Comparison of ENCODE assay signal across 8 mouse cellular contexts in the genomic region with DNA sequence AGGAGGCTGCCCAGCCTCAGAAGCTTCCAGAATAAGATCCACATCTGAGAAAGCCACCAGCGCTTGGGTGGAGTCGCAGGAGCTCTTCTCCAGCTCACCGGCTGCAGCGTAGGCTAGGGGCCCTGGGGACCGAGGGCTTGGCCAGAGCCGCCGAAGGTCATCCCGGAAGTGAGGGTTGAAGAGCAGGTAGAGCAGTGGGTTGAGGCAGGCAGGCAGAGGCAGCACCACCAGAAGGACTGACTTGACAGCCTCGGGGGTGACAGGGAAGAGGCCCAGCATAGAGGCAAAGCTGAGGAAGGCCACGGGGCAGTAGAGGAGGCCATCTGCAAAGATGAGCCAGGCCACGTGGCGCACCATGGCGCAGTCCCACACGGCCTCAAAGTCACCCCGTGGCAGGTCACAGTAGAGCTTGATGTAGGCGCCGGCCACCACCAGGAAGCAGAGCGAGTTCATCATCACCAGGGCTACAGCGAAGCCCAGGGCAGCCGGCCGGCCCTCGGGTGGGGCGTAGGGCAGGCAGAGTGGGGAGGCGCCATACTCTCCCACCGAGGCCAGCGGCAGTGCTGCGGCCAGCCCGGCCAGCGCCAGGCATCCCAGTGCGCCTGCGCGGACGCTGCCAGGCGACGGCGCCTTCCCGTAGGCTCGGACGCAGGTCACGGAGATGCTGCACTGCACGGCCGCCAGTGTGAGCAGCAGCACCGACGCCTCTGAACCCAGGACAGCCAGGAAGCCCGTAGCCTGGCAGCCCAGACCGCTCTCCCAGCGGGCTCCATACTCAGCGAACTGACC. TPM values are rescaled to one million over a fixed set of nuclear protein-coding genes. Genes with fewer than 3 reads are reported as not detected.
DNase-seq lines count a peak whose midpoint lies in the region; ATAC-seq and TF ChIP-seq lines count a peak whose summit lies in the region.

No protein-coding gene starts in this region.

- 32% methylated on average over 48 of the region's 48 CpGs for WGBS in embryonic facial prominence, embryonic 15.5 days
- WGBS in heart, postnatal 0 days = 28% methylated on average over 48 of the region's 48 CpGs
- WGBS in liver, embryonic 13.5 days (ENCODE audit: insufficient replicate concordance) = 24% methylated on average over 48 of the region's 48 CpGs
- 31% methylated on average over 46 of the region's 48 CpGs for WGBS in stomach, postnatal 0 days

- no peak overlapping the region for H3K9ac ChIP-seq in embryonic facial prominence, embryonic 15.5 days
- no peak overlapping the region for H3K9ac ChIP-seq in heart, postnatal 0 days (replicated peaks; ENCODE audit: low read depth, low read length)
- peak overlapping the region; percentile 33; the same call in 1 of the 2 replicates for H3K9ac ChIP-seq in liver, embryonic 13.5 days
- H3K9ac ChIP-seq in stomach, postnatal 0 days (ENCODE audit: low read length) = 0 out of 2 replicates have a peak overlapping the region, but pooled peaks have one; percentile 23

- peak overlapping the region; percentile 70 for H3K4me2 ChIP-seq in embryonic facial prominence, embryonic 15.5 days (replicated peaks)
- peak overlapping the region; percentile 61 for H3K4me2 ChIP-seq in heart, postnatal 0 days (ENCODE audit: low read depth, low read length)
- peak overlapping the region; percentile 67 for H3K4me2 ChIP-seq in liver, embryonic 13.5 days
- H3K4me2 ChIP-seq in stomach, postnatal 0 days (replicated peaks; ENCODE audit: low read depth) = peak overlapping the region; percentile 61

- peak overlapping the region; percentile 39 for H3K4me3 ChIP-seq in embryonic facial prominence, embryonic 15.5 days (replicated peaks)
- peak overlapping the region; percentile 32 for H3K4me3 ChIP-seq in heart, postnatal 0 days (ENCODE audit: low read depth, low read length)
- peak overlapping the region; percentile 44 for H3K4me3 ChIP-seq in liver, embryonic 13.5 days (replicated peaks)
- H3K4me3 ChIP-seq in stomach, postnatal 0 days (ENCODE audit: low read depth, low read length) = peak overlapping the region; percentile 25

- no peak for TF ChIP-seq CTCF in heart, postnatal 0 days (IDR thresholded peaks at IDR 0.05; ENCODE audit: low read depth)
- peak; percentile 20; the same call in 1 of the 2 replicates for TF ChIP-seq CTCF in stomach, postnatal 0 days (IDR thresholded peaks at IDR 0.05; ENCODE audit: low read depth)

- H3K27ac ChIP-seq in embryonic facial prominence, embryonic 15.5 days (replicated peaks) = no peak overlapping the region
- no peak overlapping the region for H3K27ac ChIP-seq in heart, postnatal 0 days (ENCODE audit: low read depth)
- no peak overlapping the region for H3K27ac ChIP-seq in liver, embryonic 13.5 days
- H3K27ac ChIP-seq in stomach, postnatal 0 days (replicated peaks) = no peak overlapping the region

- ATAC-seq in CD4-positive, CD25-positive, alpha-beta regulatory T cell, adult 4 months = peak; percentile 61
- peak; percentile 72; the same call in 1 of the 2 replicates for ATAC-seq in embryonic facial prominence, embryonic 15.5 days (ENCODE audit: insufficient number of reproducible peaks, low FRiP score, low TSS enrichment, low read depth)
- peak; percentile 77 for ATAC-seq in heart, postnatal 0 days (ENCODE audit: insufficient read depth, low read depth)
- peak; percentile 50 for ATAC-seq in liver, embryonic 13.5 days (ENCODE audit: low read depth)
- peak; percentile 76 for ATAC-seq in stomach, postnatal 0 days (ENCODE audit: low FRiP score, low TSS enrichment)

- peak; percentile 77 to 85 for DNase-seq in adrenal gland, postnatal 36 days
- DNase-seq in heart, postnatal 0 days (ENCODE audit: low spot score) = peak; percentile 45
- DNase-seq in kidney, postnatal 10 days = peak; percentile 80
- peak; percentile 23 for DNase-seq in liver, embryonic 13.5 days
- DNase-seq in naive thymus-derived CD4-positive, alpha-beta T cell, adult 2 months (ENCODE audit: low read depth) = peak; percentile 47
- DNase-seq in stomach, postnatal 0 days (ENCODE audit: low spot score) = peak; percentile 61

- peaks cover 12% of the 10 kb centered on the region; the same call in 1 of the 2 replicates for H3K4me1 ChIP-seq in embryonic facial prominence, embryonic 15.5 days
- H3K4me1 ChIP-seq in heart, postnatal 0 days (ENCODE audit: control insufficient read depth, insufficient read depth) = peaks cover 5% of the 10 kb centered on the region; the same call in 1 of the 2 replicates
- H3K4me1 ChIP-seq in liver, embryonic 13.5 days (replicated peaks) = peaks cover 11% of the 10 kb centered on the region
- no peaks in the 10 kb centered on the region for H3K4me1 ChIP-seq in stomach, postnatal 0 days (replicated peaks; ENCODE audit: control insufficient read depth, insufficient read depth)

- no peak for TF ChIP-seq EP300 in heart, postnatal 0 days (IDR thresholded peaks at IDR 0.05; ENCODE audit: low read depth)
- no peak for TF ChIP-seq EP300 in stomach, postnatal 0 days (optimal IDR thresholded peaks at IDR 0.05)

- no peaks in the 10 kb centered on the region for H3K9me3 ChIP-seq in embryonic facial prominence, embryonic 15.5 days (replicated peaks)
- no peaks in the 10 kb centered on the region for H3K9me3 ChIP-seq in heart, postnatal 0 days (replicated peaks; ENCODE audit: control insufficient read depth, low read length)
- H3K9me3 ChIP-seq in liver, embryonic 13.5 days (replicated peaks) = no peaks in the 10 kb centered on the region
- no peaks in the 10 kb centered on the region for H3K9me3 ChIP-seq in stomach, postnatal 0 days (ENCODE audit: control insufficient read depth, low read length)

- no peaks in the 10 kb centered on the region for H3K36me3 ChIP-seq in embryonic facial prominence, embryonic 15.5 days
- H3K36me3 ChIP-seq in heart, postnatal 0 days (replicated peaks; ENCODE audit: control insufficient read depth, insufficient read depth, low read length) = no peaks in the 10 kb centered on the region
- H3K36me3 ChIP-seq in liver, embryonic 13.5 days = no peaks in the 10 kb centered on the region
- no peaks in the 10 kb centered on the region for H3K36me3 ChIP-seq in stomach, postnatal 0 days (ENCODE audit: control insufficient read depth, insufficient read depth, low read length)

- 0 out of 2 replicates have a peak, but pooled peaks cover 4% of the 10 kb centered on the region for H3K27me3 ChIP-seq in embryonic facial prominence, embryonic 15.5 days
- no peaks in the 10 kb centered on the region for H3K27me3 ChIP-seq in heart, postnatal 0 days (ENCODE audit: control insufficient read depth, insufficient read depth, low read length)
- H3K27me3 ChIP-seq in liver, embryonic 13.5 days = peaks cover 43% of the 10 kb centered on the region
- no peaks in the 10 kb centered on the region for H3K27me3 ChIP-seq in stomach, postnatal 0 days (ENCODE audit: control insufficient read depth, insufficient read depth, low read length)

RNA-seq across cellular contexts. Expression of gene Ube2t, which starts 25.0 kb away (rescaled TPM):
- polyA plus RNA-seq in CD4-positive, CD25-positive, alpha-beta regulatory T cell, adult 4 months (2017; shearing (Covaris generic)) = 1 to 10 TPM; 5.6 to 6.3 TPM
- 1 to 10 TPM; 2.5 to 3.3 TPM for total RNA-seq in adrenal gland, postnatal 36 days (2021)
- polyA plus RNA-seq in embryonic facial prominence, embryonic 15.5 days (2015; fragmentation: Nextera tagmentation; extraction: Ambion mirVana) = 27.0 and 30.3 TPM in 2 replicates
- total RNA-seq in heart, postnatal 0 days (2014; rRNA removed; ENCODE audit: low replicate concordance) = 30.2 and 34.3 TPM in 2 replicates
- polyA plus RNA-seq in heart, postnatal 0 days (2015; fragmentation: Nextera tagmentation; extraction: Ambion mirVana) = 22.5 and 25.3 TPM in 2 replicates
- polyA plus RNA-seq in liver, embryonic 13.5 days (2015; fragmentation: Nextera tagmentation; extraction: Ambion mirVana) = 44.2 and 44.9 TPM in 2 replicates
- 10.5 and 13.4 TPM in 2 replicates for polyA plus RNA-seq in stomach, postnatal 0 days (2015; fragmentation: Nextera tagmentation; extraction: Ambion mirVana)

RNA-seq across cellular contexts. Expression of gene Ppp1r12b, which starts 31.6 kb away (rescaled TPM):
- polyA plus RNA-seq in CD4-positive, CD25-positive, alpha-beta regulatory T cell, adult 4 months (2017; shearing (Covaris generic)) = 1 to 10 TPM; 7.7 to 7.9 TPM
- 10 to 100 TPM; 10.5 to 11.4 TPM for total RNA-seq in adrenal gland, postnatal 36 days (2021)
- polyA plus RNA-seq in embryonic facial prominence, embryonic 15.5 days (2015; fragmentation: Nextera tagmentation; extraction: Ambion mirVana) = 9.6 and 9.9 TPM in 2 replicates
- total RNA-seq in heart, postnatal 0 days (2014; rRNA removed; ENCODE audit: low replicate concordance) = 65.3 and 69.9 TPM in 2 replicates
- 22.6 and 23.0 TPM in 2 replicates for polyA plus RNA-seq in heart, postnatal 0 days (2015; fragmentation: Nextera tagmentation; extraction: Ambion mirVana)
- polyA plus RNA-seq in liver, embryonic 13.5 days (2015; fragmentation: Nextera tagmentation; extraction: Ambion mirVana) = 1.9 and 2.2 TPM in 2 replicates
- 12.5 and 13.3 TPM in 2 replicates for polyA plus RNA-seq in stomach, postnatal 0 days (2015; fragmentation: Nextera tagmentation; extraction: Ambion mirVana)

Comparison
In these comparisons a context has a peak if more than half of its experiments do, and no peak if none do; other contexts are left out.
1. DNase-seq: peak in every context shown above with its lines; median percentile 81 in adrenal gland, postnatal 36 days; 80 in kidney, postnatal 10 days; 61 in stomach, postnatal 0 days; 47 in naive thymus-derived CD4-positive, alpha-beta T cell, adult 2 months; 45 in heart, postnatal 0 days; 23 in liver, embryonic 13.5 days.
2. H3K9ac ChIP-seq: peak in liver, embryonic 13.5 days (single experiment) and stomach, postnatal 0 days (single experiment); none in embryonic facial prominence, embryonic 15.5 days (single experiment) and heart, postnatal 0 days (single experiment).
3. Peak in every context shown above with its lines, with median percentiles within 50 percentile points of each other: ATAC-seq, H3K4me2 ChIP-seq and H3K4me3 ChIP-seq.